Mouse (Mus musculus) heart, postnatal 4 days (tissue): Measurements from ENCODE around the gene Ddx1. TPM values are rescaled to one million over a fixed set of nuclear protein-coding genes. Genes with fewer than 3 reads are reported as not detected.

Source experiments
- DNase-seq: peaks from one replicate; pipeline ENCODE4 v3.0.0; 2021
- total RNA-seq, 2 experiments: library from RNA; stranded (reverse); gene quantifications; 2 replicates each; pipeline ENCODE4 v1.2.3; 2021

The Ddx1 gene
- total RNA-seq, result 10 to 100 TPM; 92.6 to 95.4 TPM

DNA sequence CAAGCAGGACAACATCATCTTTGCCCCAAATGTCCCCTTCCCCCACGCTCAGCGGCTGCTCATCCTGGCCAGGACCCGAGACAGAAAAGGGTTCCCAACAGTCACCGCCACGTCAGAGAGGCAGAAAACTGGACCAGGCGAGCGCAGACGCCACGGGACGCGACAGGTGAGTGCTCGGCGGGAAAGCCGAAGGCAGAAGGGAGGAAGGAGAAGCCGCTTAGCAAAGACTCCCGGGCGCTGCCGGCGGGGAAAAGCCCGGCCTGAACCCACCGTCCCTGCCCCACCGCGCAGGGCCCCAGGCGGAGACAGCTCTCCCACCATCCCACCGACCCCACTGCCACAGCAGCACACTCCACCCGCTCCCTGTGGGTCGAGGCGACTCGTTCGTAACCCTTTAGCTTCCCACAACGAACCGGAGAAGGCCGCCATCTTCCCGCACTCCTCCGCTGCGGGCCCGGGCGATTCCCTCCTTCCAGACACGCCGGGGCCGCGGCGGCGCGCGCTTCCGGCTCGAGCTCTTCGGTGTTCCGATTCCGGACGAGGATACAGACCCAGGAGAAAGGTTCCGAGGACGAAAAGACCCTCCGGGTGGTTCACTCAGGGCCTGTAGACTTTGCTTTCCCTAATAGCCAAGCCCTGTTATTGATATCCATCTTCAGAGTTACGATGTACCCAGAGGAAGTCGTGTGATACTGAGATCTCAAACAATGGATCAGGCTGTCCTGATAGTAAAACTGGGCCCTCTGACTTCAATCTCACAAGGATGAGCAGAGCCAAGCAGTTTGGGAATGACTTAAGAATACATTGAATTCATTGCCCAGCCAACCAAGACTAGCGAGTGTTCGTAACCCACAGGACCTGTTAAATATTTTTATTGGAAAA is at the start of gene Ddx1:
Gene Ddx1 (minus strand): TSS at position 523 of the 882 bp plus-strand sequence.
- peak; percentile 86 for DNase-seq

- DNase-seq, result no peak
These were observed 44.4 kb upstream of the Ddx1 start for GRCm38 (mm10) chr12:13293421-13293881.

DNA sequence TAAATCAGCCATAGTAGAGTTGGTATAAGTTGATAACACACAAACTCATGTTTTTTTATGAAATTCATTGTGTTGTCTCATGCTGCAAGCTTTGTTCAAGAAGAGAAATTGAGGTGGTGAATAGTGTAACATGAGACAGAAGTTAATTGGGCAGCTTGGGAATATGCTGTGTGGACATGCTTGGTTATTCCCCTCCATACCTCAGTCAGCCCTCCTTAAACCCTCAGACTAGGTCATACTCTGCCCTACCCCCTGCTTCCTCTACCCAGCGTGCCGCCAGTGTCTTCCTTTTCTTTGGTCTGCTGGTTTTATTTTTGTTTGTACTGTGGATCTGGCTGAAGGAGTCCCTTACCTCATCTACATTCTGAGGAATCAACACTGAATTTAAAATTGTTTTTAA is 42.4 kb upstream of the Ddx1 start:
- no peak for DNase-seq

GRCm38 (mm10) chr12:13269570-13270390 is 20.8 kb upstream of the Ddx1 start:
- DNase-seq, result no peak

DNA sequence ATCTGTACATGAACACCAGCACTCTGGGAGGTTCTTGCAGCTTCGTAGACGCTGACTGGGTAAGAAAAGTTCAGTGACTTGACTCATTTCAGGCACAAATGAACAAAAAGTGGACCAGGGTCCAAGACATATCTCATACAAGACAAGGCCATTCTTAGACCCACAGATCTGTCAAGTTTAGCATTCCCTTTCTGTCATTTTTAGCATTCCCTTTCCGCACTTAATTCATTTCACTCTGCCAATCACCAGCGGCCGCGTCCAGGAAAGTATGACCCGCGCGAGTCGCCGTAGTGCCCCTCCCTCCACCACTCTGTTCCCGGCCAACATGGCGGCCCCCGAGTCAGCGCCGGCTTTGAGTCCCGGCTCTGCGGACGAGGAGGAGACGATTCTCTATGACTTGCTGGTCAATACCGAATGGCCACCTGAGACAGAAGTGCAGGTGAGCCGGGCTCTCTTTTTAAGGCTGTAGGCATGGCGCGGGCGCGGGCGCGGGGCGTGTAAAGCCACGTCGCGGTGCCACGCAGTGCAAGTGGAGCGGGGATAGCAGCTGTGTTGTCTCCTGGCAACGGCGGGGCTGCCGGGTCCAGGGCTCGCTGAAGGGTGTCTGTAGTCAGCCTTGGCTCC is 19.9 kb upstream of the Ddx1 start, which contains the start of gene Nbas:
Gene Nbas (plus strand): TSS at position 308 of the 624 bp plus-strand sequence.
- DNase-seq, result peak; percentile 90

GRCm38 (mm10) chr12:13268412-13268811 is 19.4 kb upstream of the Ddx1 start:
- no peak for DNase-seq

- DNase-seq, result no peak
These were observed 6.7 kb upstream of the Ddx1 start for GRCm38 (mm10) chr12:13255701-13256100.

DNA sequence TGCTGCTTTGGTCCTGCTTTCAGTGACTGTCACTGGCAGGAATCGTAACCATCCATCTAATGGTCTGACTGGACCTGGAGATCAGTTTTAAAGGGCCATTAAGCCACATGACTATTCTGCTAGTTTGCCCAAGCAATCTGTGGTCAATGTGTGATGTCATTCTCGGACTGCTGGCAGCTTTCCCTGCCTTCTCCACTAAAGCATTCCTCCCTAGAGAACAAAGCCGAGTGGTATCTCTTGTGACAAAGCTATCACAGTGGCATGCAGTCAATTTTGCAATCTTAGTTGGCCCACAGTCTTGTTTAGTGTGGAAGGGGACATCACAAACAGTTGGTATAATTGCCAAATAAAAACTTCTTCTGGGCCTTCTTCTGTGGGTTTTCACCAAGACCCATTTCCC is 6.1 kb upstream of the Ddx1 start:
- peak; percentile 60 for DNase-seq

DNA sequence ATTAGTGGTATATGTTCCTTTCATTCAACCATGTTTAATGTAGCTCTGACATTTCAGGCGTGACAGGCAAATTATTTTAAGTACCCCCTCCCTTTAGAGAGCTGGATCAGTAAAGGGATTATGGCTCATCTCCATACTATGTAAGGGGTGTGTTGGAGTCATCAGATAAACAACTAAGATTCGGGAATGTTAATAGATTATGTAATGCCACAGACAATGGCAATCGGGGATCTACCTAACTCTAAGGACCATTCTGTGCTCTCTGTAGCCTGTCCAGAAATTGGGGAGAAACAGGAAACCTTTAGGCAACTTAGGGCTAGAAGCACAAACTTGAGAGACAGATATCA is 533 bp upstream of the Ddx1 start:
- DNase-seq, result no peak

- no peak for DNase-seq
These were observed 6.6 kb downstream of the Ddx1 start for GRCm38 (mm10) chr12:13242453-13242852.

- no peak for DNase-seq
These were observed 30.9 kb downstream of the Ddx1 start for GRCm38 (mm10) chr12:13218101-13218514.

- DNase-seq, result no peak
These were observed 31.4 kb downstream of the Ddx1 start for GRCm38 (mm10) chr12:13217568-13217967.

DNA sequence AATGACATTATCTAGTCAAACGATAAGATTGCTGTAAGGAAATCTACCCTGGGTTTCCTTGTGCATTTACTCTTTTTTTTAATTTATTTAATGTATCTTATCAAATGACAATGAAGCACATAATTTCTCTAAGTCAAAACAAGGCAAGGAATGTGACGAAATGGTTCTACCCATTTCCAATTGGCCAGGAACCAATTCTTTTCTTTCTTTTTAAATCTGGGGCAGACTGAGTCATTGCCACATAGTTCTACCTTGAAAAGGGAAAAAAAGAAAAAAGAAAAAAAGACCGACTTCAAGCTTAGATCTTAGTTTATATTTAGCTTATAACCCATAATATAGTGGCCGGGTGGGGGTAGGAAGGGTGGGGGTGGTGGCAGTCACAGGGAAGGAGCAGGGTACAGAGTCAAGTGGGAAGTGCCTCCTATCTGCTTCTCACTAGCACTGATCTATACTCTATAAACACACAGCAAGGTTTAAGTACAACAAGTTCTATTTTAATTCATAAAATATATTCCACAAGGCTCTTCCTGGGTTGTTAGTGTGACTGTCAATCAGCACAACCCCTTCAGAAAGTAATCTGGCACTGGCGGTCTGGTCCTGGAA is 32.4 kb downstream of the Ddx1 start:
- DNase-seq, result no peak

- DNase-seq, result peak; percentile 90
These were observed 34.4 kb downstream of the Ddx1 start for GRCm38 (mm10) chr12:13214345-13215278.

GRCm38 (mm10) chr12:13211746-13212482 is 37.1 kb downstream of the Ddx1 start:
- DNase-seq, result peak; percentile 85

DNA sequence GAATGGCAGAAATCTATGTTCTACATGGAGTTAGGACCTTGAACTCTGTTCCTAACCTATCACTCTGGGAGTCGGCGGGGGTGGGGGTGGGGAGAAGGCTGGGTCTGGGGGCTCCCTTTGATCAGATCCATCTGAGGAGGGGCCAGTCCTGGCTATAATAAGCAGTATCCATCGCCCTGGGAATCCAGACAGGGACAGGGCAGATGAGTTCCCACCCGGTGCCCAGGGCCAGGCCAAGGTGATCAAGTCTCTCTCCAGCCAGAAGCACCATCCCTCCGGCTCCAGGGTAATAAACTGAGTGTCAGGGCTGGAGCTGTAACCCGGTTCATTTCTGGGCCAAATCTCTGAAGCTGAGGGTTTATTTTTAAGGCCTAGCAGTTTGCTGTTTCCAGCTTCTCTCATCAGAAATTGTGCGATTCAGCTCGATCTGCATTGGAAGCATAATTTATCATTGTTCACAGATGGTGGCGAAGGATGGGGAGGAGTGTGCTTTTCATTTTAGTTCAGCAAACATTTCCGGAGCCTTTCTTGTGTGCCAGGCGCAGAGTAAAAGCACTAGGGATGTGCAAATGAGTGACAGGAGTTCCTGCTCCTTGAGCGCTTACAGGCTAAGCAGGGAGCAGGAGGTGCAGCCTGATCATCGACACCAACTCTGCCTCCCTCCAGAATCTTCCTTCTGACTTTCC is 39.2 kb downstream of the Ddx1 start:
- no peak for DNase-seq

- DNase-seq, result no peak
These were observed 40.0 kb downstream of the Ddx1 start for GRCm38 (mm10) chr12:13208983-13209451.

DNA sequence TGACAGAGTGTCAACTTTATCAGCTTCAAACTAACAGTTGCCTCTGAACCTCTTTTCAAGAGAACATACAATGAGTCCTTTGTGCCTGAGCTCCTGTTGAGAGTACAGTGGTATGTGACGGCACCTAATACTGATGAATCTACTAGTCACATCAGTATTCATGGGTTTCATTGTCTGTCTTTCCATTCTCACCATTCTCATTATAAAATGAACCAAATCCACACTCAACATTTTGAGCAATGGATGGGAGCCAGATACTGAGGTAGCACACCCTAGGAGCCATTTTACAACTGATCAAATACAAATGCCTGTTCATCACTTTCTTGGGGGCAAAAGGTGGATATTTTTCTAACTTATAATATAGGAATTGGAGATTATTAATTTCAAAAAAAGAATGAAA is 40.5 kb downstream of the Ddx1 start:
- DNase-seq, result no peak

- DNase-seq, result no peak
These were observed 41.9 kb downstream of the Ddx1 start for GRCm38 (mm10) chr12:13207099-13207498.

- DNase-seq, result no peak
These were observed 43.3 kb downstream of the Ddx1 start for GRCm38 (mm10) chr12:13205733-13206132.
